Mouse (Mus musculus) ovary, postnatal 10 days (tissue): ENCODE results near the gene Hip1r.

ENCODE experiments used
- DNase-seq: peaks from one replicate; pipeline ENCODE4 v3.0.0; 2022; ENCODE audit warnings: low spot score

The Hip1r gene

GRCm38 (mm10) chr5:123974179-123974485 lies 704 bp downstream of the Hip1r start:
- DNase-seq, result no peak

- DNase-seq, result no peak
These were observed 1.2 kb downstream of the Hip1r start for GRCm38 (mm10) chr5:123974616-123975111.

DNA sequence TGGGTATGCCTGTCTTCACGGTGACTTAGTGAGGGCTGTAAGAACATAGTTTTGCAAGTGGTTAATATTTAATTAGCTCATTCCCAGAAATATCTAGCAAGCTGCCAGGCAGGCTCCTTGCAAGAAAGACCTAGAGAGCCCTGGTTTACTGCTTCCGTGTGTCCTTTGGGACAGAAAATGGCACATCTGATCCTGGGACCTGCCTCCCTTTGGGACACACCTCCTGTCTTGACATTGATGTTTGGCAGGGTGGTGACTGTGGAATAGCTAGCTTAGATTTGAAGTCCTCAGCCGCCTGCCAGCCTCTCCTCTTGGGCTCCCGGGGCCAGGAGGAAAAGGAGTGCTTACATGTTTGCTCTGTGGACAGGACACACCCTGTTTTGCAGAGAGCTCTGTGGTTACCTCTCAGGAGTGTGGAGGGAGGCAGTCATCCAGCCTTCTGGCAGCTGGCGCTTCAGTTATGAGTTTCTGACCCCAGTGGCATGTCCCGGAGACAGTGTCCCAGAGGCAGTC lies 2.3 kb downstream of the Hip1r start:
- no peak for DNase-seq

DNA sequence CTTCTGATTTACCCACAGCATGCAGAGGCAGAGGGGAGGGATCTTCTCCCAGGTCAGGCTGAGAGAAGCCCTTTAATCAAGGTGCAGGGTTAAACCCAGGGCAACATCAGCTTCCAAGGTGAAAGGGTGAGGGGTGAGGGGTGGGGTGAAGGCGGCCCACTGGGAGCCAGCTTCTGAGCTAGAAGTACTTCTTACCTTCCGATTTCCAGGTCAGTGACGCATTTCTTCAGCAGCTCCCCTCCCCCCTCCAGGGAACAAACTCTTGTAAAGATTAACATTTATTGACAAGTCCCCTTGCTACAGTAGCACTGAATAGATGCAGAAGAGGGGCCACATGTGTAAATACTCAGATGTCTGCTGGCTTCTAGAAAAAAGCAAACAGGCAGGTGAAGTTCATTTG lies 3.8 kb downstream of the Hip1r start:
- no peak for DNase-seq

- DNase-seq, result no peak
These were observed 4.7 kb downstream of the Hip1r start for GRCm38 (mm10) chr5:123978131-123978530.

GRCm38 (mm10) chr5:123979221-123979979 lies 6.0 kb downstream of the Hip1r start:
- no peak for DNase-seq

- no peak for DNase-seq
These were observed 6.5 kb downstream of the Hip1r start for GRCm38 (mm10) chr5:123979980-123980369.

DNA sequence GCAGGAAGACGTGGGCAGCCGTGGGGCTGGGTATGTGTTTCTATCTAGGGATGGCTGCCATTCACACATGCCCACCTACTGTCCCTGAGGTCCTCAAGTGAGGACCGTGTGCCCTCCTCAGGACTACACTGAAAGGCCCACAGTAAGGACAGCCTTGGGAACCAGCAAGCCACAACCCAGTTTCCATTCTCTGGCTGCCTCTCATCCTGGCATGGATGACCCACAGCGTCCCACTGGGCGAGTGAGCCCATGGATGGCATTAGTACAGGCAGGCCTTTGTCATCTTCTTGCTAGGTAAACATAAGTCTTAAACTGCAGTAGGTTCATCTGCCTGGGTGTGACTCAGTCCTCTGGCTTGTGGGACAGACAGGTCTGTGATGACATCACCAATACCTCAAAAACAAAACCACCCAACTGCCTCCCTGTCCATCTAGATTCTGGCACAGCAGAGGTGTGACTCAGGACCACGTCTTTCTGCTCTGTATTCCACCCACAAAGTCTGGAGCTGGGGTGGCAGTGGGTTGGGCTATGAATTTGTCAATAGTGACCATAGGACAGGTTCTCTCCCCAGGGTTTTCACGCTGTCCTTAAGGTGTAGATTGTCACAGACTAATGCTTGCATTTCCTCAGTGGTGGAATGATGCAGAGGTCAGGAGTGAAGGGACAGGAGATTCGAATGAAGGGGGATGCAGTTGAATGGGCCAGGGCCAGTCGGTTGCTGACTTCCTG lies 7.3 kb downstream of the Hip1r start:
- no peak for DNase-seq

- no peak for DNase-seq
These were observed 7.8 kb downstream of the Hip1r start for GRCm38 (mm10) chr5:123981250-123981554.

DNA sequence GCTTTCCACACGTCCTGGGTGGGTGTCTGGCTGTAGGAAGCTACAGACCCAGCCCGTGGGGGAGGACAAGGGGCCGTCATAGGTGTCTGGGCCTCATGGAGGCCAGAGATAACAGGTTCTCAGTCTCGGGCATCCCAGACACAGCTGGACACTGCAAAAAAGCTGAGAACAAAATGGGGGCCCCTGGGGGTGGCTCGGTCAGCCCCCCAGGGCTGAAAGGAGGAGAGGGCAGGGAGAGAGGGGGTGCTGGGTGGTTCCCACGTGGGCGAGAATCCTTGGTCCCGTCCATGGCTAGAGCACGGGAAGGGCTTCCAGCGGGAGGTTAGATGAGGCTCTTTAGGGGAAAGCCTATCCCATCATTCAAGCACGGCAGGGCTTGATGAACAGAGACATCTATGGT lies 9.4 kb downstream of the Hip1r start:
- DNase-seq, result no peak

DNA sequence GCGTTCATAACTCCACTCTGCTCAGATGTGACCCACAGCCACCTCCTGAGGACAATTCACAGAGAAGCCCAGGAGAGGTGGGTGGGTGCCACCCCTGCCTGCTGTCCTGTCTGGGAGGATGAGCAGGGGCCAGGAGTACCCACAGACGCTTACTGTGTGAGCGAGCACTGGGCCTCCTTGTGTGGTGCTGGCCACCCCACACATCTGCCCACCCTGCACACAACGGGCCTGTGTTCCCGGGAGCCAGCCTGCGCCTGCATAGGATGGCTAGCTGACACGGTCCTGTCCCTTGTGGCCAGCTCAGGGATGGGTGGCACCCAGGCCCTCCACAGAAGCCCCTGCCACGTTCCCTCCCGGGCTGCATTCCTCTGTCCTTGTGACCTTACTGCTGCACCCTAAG lies 12.0 kb downstream of the Hip1r start:
- no peak for DNase-seq

- DNase-seq, result no peak
These were observed 13.5 kb downstream of the Hip1r start for GRCm38 (mm10) chr5:123986925-123987324.

- DNase-seq, result no peak
These were observed 14.1 kb downstream of the Hip1r start for GRCm38 (mm10) chr5:123987511-123987910.

- no peak for DNase-seq
These were observed 16.8 kb downstream of the Hip1r start for GRCm38 (mm10) chr5:123989941-123990885.

DNA sequence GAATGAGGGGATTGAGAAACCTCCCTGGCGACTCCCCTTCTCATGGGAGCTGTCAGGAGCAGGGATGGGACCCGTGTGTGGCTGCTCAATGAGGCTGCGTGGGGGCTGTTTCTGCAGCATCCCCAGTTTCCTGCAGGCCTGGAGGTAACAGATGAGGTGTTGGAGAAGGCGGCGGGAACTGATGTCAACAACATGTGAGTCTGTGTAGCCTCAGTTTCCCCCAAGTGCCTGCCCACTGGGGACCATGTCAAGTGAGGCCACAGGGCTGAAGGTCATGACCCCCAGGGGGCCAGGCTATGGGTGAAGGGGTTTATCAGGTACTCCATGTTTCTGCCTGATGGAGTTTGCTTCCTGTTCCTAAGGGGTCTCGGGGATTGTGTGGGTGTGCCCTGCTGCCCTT lies 17.9 kb downstream of the Hip1r start:
- DNase-seq, result no peak

DNA sequence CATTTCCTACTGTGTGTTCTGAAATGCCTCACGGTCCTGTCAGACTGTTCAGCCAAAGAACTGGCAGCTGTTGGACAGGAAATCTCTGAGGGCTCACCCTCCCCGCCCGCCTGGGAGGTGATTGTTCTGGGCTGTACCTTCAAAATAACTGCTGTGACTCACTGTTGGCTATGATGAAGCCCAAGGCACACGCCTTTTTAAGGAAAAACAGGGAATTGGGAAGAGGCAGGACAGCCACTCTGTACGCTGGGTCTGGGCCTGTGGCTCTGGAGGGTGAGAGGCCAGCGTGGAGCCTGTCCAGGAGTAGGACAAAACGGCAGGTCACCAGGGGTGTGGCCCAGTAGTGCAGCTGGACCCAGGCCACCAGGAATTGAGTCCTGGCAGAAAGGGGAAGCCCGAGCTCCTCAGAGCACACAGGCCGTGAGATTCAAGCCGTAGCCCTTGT lies 18.8 kb downstream of the Hip1r start:
- DNase-seq, result no peak

- peak; percentile 77 for DNase-seq
These were observed 19.4 kb downstream of the Hip1r start for GRCm38 (mm10) chr5:123992794-123993193.

DNA sequence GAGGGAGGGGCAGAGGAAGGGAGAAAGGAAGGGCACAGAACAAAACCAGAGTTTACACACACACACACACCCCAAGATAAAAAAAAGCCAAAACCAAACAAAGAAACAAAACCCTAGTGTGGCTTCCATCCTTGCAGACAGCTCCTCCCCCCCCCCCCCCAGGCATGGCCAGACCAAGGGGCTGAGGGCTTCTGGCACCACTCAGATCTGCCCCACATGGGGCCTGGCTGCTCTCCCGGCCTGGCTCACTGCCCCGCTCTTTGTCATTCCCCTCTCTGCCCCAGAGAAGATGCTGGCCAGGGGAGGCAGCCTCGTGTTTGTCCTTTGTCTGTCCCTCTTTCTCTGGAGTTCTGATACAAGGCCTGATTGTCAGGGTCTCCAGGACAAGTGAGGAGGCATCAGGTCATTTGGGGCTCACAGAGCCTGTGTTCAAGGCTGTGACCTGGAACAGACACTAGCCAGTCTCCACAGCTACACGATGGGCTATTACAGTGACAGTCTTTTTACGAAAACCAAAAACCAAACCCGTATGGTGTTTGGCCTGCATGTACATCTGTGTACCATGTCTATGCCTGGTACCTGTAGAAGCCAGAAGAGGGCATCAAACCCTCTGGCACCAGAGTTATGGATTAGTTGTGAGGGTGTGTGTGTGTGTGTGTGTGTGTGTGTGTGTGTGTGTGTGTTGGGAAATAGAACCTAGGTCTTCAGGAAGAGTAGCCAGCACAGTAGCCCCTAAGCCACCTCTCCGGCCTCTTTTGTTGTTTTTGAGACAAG lies 20.0 kb downstream of the Hip1r start:
- no peak for DNase-seq

DNA sequence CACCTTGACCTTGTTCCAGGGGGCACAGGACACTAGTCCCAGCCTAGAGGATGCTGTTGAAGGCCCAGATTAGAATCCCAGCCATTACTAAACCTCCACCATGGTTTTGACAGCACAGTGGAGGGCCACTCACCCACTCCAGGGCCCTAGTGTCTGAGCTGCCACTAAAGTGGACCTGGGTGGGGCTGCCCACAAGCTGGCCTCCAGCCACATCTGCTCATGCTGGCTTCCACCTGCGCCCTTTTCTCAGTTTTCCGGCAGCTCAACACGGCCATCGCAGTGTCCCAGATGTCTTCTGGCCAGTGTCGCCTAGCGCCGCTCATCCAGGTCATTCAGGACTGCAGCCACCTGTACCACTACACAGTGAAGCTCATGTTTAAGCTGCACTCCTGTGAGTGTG lies 21.0 kb downstream of the Hip1r start:
- no peak for DNase-seq

DNA sequence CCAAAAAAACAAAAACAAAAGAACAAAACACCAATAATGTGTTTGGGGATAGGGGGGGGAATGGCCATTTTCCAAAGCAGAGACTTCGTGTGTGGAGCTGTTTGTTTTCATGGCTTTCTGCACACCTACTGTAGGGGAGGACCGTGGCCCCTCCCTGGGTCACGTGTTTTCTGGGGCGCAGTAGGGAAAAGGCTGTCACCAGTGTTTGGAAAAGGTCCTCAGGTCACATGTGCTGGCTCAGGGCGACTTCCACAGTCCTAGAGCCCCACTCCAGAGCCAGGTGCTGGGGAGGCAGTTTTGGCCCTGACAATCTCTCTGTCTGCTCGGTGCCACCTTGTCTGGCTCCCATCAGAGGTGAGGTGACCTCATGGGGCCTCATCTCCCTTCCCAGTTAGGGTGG lies 22.0 kb downstream of the Hip1r start:
- DNase-seq, result no peak

DNA sequence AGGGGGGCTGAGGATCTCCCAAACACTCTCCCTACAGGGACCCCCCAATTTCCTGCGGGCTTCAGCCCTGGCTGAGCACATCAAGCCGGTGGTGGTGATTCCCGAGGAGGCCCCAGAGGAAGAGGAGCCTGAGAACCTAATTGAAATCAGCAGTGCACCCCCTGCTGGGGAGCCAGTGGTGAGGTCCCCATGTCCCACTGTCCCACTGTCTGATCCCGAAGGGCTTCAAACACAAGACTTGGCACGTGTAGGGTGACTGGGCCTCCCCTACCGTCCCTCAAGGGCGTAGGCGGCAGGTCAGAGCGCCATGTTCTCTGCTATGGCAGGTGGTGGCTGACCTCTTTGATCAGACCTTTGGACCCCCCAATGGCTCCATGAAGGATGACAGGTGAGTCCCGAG lies 22.8 kb downstream of the Hip1r start:
- no peak for DNase-seq

DNA sequence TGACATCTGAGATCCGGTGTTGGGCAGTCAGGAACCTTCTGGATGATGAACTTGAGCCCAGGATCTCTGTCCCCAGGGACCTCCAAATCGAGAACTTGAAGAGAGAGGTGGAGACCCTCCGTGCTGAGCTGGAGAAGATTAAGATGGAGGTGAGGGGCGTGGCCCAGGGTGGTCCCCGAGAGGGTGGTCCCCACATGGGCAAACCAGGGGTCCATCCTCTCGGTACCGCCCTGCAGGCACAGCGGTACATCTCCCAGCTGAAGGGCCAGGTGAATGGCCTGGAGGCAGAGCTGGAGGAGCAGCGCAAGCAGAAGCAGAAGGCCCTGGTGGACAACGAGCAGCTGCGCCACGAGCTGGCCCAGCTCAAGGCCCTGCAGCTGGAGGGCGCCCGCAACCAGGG lies 23.3 kb downstream of the Hip1r start:
- DNase-seq, result no peak
